Mouse (Mus musculus): ENCODE results near the gene Slc32a1.

Slc32a1 gene

DNA sequence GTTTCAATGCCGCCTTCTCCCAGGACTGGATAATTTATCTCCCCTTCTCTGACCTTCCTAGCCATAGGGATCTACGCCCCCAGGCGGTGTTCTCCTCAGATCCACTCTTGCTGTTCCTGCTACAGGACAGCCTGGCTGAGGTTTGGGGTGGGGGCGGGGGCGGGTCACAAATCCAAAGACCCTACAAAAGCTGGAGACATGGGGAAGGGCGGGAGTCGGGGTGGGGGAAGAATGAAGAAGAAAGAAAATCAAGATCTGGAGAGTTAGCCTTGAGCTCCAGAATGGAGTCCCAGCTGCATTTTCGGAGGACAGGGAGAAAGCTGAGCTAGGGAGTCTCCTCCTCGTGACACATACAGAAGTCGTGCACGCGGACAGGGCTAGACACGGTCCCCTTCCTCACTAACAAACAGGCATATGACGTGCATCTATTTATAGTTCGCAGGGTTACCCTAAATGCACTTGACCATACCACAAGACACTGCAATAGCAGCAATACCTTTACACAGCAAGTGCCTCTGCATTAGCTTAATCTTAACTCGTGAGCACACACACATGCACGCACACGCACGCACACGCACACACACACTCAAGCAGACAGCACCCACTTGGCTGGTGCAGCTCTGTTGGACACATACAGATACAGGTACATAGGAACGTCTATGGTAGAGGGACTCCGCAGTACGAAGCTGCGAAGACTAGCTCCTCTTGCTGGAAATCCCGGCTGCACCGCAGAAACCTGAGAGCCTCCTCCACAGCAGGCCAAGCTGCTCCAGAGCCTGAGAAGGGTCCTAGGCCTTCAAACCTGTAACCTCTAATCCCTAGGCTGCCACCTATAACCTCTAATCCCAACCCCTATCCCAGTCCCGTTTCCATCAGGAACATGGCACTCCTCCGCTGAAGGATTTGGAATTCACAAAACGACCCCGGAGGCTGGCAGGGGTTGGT, 1.4 kb downstream of the Slc32a1 start:
- intact Hi-C loops (cut with DNase I): no loop called here

DNA sequence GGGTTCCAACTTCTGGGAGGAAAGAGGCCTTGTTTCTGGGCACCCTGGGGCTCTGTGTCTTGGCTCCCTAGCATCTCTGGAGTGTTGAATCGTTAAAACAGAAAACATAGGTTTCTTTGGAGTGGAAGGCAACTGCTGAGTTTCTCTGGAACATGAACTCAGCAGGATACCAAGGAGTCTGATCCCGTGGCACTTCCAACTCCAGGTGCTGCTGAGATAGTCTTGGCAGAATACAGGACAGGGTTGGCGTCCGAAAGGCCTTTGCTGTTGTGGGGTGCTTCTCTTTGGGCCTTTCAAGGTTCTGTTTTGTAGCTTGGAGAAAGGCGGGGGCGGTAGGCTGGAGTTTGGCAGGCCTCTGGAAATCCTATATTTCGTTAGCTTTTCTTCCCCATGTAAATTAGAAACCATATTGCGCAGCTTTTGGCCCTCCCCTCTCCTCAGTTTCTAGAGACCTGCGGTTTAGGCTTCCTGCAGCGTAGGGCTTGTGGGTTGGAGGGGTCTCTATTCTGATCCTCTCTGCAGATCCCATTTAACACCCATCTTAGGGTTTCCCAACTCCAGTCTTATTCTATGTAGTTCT, 2.2 kb downstream of the Slc32a1 start:
- intact Hi-C loops (cut with DNase I): no loop called here

DNA sequence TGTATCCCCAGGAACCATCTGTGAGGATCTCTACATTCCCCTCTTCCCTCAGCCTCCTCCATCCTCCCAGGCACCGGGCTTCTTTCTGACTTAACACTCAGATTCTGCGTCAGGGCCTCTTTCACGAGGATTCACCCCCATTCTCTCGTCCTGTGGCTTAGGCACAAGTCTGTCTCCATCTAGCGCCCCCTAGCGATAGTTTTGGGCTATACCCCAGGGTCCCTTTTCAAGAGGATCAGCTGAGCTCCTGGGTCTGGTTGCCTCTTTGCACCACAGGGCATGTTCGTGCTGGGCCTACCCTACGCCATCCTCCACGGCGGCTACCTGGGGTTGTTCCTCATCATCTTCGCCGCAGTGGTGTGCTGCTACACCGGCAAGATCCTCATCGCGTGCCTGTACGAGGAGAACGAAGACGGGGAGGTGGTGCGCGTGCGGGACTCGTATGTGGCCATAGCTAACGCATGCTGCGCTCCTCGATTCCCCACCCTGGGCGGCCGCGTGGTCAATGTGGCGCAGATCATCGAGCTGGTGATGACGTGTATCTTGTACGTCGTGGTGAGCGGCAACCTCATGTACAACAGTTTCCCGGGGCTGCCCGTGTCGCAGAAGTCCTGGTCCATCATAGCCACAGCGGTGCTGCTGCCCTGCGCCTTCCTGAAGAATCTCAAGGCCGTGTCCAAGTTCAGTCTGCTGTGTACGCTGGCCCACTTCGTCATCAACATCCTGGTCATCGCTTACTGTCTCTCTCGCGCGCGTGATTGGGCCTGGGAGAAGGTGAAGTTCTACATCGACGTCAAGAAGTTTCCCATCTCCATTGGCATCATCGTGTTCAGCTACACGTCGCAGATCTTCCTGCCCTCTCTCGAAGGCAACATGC, 3.2 kb downstream of the Slc32a1 start:
- intact Hi-C loops (cut with DNase I): no loop called here

DNA sequence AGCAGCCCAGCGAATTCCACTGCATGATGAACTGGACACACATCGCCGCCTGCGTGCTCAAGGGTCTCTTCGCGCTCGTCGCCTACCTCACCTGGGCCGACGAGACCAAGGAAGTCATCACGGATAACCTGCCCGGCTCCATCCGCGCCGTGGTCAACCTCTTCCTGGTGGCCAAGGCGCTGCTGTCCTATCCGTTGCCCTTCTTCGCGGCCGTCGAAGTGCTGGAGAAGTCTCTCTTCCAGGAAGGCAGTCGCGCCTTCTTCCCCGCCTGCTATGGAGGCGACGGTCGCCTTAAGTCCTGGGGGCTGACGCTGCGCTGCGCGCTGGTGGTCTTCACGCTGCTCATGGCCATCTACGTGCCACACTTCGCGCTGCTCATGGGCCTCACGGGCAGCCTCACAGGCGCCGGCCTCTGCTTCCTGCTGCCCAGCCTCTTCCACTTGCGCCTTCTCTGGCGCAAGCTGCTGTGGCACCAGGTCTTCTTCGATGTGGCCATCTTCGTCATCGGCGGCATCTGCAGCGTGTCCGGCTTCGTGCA, 3.9 kb downstream of the Slc32a1 start:
- intact Hi-C loops (cut with DNase I): no loop called here

DNA sequence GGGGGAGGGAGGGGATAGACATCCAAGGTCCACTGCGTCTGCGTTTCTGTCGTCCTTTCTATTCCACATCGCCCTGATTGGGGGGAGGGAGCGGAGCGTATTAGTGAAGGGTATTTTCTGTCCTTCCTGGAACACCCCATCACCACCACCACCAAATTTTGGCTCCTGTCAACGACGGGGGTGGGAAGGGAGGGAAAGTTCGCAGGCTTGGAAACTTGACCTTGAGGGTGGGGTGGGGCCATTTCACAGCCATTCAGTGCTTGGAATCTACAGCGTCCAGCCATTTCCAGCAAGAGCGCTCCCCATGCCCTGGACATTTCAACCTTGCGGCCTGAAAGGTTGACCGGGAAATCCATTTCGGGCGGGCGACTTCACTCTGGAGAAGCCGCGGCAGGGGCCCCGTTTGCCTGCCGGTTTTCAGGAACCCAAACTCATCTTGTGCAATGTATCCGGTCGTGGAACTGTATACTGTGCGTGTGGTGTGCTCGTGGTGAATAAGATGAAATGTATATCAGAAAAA, 4.7 kb downstream of the Slc32a1 start:
- intact Hi-C loops (cut with DNase I): no loop called here

DNA sequence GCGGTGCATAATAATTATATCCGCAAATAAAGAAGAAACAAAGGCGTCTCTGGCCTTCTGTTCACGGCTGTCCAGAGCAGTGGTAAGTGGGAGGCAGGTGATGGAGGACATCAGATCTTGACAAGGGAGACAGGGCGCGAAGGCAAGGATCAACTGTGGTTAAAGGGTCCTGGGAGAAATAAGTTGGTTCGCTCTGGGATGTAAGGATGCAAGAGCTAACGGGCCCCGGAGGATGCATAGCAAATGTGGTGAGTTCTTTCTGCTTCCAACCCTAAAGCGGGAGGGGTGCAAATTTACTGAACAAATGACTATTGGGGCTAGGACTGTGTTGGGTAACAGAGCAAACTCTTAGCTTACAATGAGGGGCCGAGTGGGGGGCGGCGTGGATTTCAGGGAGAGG, 5.1 kb downstream of the Slc32a1 start:
- intact Hi-C loops (cut with DNase I): no loop called here

DNA sequence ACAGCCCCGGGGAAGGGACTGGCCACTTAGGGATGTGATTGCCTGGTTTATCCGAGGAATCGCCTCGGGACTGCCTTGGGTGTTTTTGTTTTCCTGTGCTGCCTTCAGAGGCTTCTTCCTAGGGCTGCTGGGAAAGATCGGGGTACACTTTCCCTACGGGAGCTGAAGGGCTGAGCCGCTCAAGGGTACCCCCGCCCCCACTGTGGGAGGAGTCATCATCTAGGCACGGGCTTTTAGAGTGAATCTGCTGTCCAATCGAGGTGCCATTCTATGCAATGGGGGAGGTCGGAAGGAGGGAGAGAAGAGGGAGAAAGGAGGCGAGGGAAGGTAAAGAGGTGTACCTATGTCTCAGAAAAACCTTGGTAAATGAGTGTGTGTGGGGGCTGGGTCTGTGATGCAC, 5.7 kb downstream of the Slc32a1 start:
- intact Hi-C loops (cut with DNase I): no loop called here

DNA sequence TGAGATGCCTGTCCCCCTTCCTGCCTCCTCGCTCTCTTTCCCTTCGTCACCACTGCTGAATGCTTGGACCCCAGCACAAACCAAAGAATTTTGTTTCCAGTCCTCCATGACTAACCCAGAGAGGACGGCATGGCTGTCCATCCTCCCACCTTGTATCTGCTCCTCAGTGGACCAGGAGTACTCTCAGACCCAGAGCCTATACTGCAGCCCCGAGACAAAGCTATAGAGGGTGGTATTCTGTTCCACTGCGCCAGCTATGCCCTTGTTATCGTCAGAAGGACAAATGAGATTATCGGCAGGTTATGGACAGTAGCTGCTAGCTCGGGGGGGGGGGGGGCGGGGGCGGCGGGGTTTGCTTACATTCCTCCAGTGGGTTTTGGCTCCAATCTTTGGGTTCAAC, 6.2 kb downstream of the Slc32a1 start:
- intact Hi-C loops (cut with DNase I): no loop called here

DNA sequence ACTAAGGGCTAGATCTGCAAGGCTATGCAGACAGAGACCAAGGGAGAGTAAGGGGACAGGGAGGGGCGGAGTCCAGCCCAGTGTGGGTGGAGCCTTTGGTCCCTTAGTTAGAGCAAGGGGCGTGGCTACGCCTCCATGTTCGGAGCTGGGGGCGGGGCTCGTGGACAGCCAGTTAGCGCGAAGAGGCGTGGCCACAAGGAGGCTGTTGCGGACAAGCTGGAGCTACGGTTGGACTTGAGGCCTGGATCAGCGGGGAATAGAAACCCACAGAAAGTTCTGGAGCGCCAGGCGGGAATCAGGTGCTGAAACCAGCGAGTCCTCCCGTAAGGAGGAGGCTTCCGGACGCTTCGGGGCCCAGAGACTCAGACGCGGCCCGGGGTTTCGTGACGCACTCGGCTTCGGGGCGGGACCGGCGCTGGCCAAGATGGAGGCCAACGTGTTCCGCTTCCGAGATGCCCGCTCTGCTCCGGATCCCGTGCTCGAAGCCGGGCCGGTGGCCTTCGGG, 14.2 kb downstream of the Slc32a1 start, which contains the start of gene Actr5:
TSS of gene Actr5 (plus strand) at position 171 of the 505 bp plus-strand sequence.
- intact Hi-C loops (cut with DNase I): loop anchor here (5.0 kb wide), 1 partner anchor 72 kb away; no protein-coding TSS in a partner anchor

DNA sequence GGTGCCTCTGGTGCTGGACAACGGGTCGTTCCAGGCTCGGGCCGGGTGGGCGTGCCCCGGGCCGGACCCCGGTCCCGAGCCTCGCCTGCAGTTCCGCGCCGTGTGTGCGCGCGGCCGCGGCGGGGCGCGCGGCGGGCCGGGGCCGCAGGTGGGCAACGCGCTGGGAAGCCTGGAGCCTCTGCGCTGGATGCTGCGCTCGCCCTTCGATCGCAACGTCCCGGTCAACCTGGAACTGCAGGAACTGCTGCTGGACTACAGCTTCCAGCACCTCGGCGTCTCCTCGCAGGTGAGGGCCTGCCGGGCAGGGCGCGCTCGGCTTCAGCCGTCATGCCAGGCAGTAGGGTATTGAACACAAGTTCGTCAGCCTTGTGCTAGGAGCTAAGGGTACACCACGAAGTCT, 14.7 kb downstream of the Slc32a1 start:
- intact Hi-C loops (cut with DNase I): loop anchor here (5.0 kb wide), 1 partner anchor 73 kb away; no protein-coding TSS in a partner anchor

DNA sequence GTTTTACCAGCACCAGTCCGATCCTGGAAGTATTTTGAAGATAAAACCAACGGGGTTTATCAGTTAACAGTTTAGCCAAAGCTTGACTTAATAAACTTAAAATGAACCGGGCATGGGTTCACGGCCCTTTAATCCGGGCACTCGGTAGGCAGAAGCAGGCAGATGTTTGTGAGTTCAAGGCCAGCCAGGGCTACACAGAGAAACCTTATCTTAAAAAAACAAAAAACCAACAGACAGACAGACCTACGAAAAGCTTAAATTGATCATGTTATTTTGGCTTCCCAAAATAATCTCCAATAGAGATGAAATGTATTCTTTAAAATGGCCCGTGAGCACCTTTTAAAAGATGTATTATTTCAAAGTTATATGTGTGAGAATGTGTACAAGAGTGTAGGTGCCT, 15.1 kb downstream of the Slc32a1 start:
- intact Hi-C loops (cut with DNase I): loop anchor here (5.0 kb wide), 1 partner anchor 73 kb away; no protein-coding TSS in a partner anchor

DNA sequence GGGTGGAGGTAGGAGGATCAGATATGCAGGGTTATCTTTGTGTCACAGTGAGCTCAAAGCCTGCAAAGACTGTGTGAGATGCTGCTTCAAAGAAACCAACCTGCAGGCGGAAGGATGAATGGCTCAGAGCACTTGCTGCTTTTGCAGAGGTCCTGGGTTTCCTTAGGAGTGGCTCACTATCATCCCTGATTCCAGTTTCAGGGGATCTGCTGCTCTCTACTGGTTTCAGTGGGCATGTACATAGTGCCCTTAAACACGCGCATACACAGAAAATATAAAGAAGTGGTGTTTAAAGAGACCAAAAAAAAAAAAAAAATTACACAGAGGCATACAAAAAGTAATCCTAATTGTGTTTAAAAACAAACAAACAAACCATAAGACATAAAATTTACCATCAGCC, 18.3 kb downstream of the Slc32a1 start:
- intact Hi-C loops (cut with DNase I): loop anchor here (5.0 kb wide), 1 partner anchor 77 kb away; no protein-coding TSS in a partner anchor

DNA sequence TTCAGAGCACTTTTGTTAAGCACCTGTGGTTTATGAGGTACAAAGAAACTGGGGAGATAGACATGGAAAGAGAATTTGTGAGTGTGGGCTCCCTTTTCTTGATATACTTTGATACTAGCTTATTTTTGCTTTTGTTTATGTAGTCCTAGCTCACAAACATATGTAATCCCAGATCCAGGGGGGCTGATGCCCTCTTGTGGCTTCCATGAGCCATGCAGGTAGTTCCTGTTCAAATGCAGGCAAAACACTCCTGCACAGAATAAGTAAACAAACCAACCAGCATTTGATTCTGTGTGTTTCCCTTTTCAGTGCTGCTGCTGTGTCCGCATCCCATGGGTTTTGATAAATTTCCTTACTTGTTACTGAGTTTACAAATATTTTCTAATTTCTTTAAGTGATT, 18.8 kb downstream of the Slc32a1 start:
- intact Hi-C loops (cut with DNase I): loop anchor here (5.0 kb wide), 1 partner anchor 77 kb away; no protein-coding TSS in a partner anchor

DNA sequence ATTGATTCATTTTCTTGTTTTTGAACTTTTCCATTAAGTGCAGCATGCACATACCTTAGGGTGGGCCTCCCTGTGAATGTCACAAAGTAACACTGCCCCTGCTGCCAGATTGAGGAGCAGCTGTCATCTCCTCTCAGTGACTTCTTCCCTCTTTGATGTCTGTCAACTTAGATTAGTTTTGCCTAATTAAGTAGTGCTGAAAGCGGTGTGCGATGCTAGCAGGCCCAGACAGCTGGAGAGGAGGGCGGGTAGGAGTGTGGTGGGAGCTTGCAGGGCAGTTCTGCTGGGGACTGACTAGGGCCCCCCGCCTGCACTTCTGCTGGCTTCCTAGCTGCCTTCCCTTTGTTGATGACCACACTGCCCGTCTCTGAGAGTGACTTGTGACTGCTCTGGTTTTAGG, 21.3 kb downstream of the Slc32a1 start:
- intact Hi-C loops (cut with DNase I): no loop called here

DNA sequence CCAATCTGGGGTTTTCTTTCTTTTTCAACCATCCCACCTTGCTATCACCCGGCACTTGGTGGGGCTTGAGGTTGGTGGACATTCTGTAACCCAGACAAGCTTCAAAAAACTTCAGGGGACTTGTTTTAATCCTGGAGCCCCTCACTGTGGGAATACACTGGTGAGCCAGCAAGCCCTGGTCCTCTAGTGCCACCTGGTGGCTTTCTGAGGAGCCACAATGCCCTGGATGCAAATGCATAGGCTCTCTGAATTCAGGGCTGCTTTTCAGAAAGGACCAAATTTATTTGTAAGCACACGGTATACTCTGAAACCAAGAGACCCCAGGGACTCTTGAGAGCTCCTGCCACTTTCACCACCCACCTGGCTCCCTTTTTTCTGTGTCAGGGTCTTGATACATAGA, 31.3 kb downstream of the Slc32a1 start:
- intact Hi-C loops (cut with DNase I): loop anchor here (5.0 kb wide), 1 partner anchor 95 kb away; no protein-coding TSS in a partner anchor

DNA sequence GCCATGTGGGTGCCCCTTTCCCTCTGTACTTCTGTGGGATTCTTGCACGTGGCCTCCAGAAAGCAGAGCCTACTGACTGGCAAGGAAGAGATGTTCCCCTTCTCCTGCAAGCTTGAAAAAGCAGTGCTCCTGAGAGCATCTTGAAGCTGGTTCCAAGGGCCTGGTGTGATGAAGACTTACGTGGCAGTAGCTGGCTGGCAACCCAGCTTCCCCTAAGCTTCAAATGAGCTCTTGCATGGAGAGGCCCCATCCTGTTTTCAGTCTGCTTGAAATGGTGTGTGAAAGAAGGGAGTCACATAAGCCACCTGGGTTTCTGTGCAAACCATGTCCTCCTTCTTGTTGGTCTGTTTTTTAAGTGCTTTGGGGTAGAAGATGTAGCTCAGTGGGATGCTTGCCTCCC, 32.0 kb downstream of the Slc32a1 start:
- intact Hi-C loops (cut with DNase I): loop anchor here (5.0 kb wide), 1 partner anchor 95 kb away; no protein-coding TSS in a partner anchor

DNA sequence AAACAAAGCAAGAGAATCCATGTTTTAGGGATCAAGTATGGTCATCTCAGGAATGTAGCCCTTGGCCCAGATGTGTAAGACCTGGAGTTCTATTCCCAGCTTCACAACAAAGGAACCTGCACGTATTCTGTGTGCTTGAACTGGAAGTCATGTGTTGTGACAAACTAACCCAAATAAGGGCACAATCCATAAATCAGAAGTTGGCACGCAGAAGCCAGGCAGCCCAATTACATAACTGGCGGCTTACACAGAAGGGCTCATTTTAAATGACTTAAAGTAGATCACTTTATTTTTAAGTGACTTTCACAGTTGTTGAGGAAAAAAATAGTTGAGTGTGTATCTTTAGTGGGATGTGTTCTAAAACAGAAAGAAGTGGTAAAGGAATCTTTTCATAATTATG, 33.2 kb downstream of the Slc32a1 start:
- intact Hi-C loops (cut with DNase I): loop anchor here (5.0 kb wide), 1 partner anchor 96 kb away; no protein-coding TSS in a partner anchor

DNA sequence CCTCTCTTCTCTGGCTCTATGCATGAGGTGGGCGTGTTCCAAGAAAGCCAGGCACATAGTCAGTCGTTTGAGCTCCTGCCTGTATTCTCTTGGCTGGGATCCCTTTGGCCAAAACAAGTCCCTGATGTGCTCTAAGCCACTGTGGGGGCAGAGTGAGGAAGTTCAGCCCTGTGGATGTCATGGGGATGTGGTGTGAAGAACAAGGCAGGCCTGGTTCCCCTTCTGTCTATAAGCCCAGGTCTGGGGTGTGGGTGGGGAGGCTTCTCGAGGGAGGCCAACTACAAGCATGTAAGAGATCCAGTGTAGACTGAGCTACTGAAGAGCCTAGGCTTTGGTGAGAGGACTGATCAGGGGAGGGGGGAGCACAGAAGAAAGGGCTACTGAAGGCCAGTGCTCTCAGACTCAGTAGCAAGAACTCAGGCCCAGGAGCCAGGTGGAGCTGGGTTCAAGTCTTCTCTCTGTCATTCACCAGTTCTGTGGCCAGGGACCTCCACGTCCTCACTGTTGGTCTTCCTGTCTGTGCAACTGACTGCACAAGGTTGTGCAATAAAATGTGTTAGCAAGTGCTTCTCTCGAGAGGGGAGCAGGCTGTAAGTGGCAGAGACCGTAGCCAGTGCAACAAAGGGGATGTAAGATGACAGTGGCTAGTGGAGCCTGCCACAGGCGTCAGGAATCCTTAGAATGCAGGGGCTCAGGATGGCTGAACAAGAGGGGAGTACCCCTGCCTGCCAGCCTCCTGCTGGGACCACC, 40.8 kb downstream of the Slc32a1 start:
- intact Hi-C loops (cut with DNase I): loop anchor here (5.0 kb wide), 1 partner anchor 96 kb away; no protein-coding TSS in a partner anchor

DNA sequence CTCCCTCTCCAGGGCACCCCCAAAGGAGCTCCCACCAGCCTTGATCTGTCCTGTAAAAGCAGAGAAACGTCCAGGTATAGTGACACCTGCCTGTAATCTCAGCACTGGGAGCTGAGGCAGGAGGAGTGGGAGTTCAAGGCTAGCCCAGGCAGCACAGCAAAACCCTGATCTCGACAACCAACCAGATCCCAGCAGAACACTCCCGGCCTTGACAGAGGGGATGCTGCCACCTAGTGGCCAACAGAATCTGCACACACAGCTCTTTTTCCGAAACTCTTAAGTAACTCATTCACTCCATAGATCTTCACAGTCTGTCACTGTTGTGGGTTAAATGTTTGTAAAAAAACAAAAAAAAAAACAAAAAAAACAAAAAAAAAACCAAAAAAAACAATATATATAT, 42.4 kb downstream of the Slc32a1 start:
- intact Hi-C loops (cut with DNase I): loop anchor here (5.0 kb wide), 1 partner anchor 94 kb away; no protein-coding TSS in a partner anchor

All from adrenal gland (tissue).